Mouse (Mus musculus) CD4-positive helper T cell, adult 2 months (primary cell): ENCODE results near the gene Plcd4.
"Not testable (repeated sequence)": the region's sequence is repeated elsewhere in the genome, so short reads cannot be mapped to it uniquely, and the experiment has no call there.

ENCODE experiments used
- DNase-seq: peaks from one replicate; pipeline ENCODE4 v3.0.0-alpha.2; 2012; ENCODE audit warnings: low read depth, missing footprints, low spot score

Gene Plcd4

DNA sequence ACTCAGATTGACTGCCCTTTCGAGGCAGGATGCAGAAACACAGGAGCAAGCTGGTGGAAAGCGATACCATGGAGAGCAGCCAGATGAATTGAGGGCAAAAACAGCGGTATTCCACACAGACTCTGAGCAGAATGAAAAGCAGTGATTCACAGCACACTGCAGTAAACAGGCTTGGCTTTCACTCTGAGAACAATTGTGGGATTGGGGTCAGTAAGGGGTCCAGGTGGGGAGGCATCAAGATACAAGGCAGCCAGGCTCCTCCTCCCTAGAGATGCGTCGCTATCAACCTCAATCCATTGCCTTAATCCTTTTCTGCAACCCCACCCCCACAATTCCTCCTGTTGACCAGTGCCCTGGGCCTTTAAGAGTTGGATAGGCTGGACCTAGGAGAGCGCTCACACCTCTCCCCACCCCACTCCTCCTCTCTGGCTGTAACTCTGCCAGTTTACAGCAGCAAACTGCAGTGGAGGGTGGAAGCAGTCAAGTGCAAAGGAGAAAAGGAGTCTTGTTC is at the start of gene Plcd4:
Gene Plcd4 (plus strand): TSS at position 438 of the 511 bp plus-strand sequence.
- no peak for DNase-seq

DNA sequence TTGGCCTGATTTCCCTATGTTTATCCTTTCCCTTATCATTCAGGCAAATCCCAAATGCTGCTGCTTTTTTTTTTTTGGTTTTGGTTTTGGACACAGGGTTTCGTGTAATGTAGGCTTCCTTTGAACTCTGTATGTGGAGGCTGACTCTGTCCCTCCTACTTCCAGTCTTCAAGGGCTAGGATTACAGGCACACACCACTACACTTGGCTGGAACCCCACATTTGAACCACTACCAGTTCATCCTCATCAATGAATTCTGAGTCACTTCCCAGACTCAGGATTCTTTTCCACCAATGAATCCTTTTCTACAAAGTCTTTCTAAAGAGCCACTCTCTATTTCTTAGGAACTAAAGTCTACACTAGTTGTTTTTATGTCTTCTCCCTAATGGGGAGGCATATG is 41.6 kb upstream of the Plcd4 start:
- DNase-seq, result no peak

DNA sequence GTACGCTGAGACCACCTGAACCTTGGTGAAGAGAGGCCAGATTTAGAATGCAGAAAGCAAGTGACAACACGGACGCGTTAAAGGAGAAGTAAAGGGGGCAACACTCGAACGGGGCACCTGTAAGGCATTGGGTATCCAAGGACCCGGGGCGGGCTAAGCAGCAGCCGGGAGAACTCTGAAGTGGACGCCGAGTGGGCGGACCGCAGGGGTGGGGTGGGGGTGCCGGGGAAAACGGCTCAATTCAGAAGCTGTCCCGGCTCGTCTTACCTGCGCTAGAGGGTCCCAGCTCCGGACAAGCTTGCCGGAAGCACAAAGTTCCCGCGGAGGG is 37.3 kb upstream of the Plcd4 start:
- DNase-seq, result no peak

DNA sequence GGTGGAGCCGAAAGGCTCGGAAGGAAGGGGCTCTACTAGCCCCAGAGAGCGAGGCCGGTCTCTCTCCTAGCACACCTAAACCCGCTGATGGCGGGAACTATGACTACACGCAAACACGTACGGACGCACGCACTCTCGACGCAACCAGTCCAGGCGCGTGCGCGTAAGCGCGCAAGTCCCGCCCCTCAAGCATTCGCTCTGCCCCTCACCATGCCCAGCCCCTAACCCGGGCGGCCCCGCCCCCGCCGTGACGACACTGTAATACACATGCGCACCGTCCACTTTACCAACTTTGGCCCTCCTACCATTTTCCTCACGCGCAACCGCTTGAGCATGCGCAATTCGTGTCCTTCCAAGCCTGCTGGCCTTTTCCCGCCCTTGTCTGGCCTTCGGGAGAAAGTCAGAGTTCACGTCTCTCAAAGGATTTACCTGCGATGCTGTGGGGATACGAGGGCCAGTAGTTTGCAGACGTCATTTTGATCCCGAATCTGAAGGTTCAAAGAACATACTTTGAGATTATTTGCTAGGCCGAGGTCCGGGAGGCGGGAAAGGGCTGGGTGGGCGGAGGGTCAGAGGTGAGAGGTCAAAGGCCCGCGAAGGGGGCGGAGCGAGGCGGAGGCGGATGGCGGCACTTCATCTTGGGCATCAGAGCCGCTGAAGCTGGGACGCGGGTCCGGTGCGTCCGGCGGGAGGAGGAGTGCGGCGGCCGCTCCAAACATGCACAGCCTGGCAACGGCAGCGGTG is 36.8 kb upstream of the Plcd4 start, which contains the start of gene Cnot9:
Gene Cnot9 (plus strand): TSS at position 338 of the 744 bp plus-strand sequence.
- peak; percentile 99 for DNase-seq

GRCm38 (mm10) chr1:74506471-74506881 is 36.2 kb upstream of the Plcd4 start:
- DNase-seq, result no peak

GRCm38 (mm10) chr1:74507780-74508179 is 34.9 kb upstream of the Plcd4 start:
- no peak for DNase-seq

- no peak for DNase-seq
These were observed 31.4 kb upstream of the Plcd4 start for GRCm38 (mm10) chr1:74511306-74511705.

GRCm38 (mm10) chr1:74512999-74513398 is 29.7 kb upstream of the Plcd4 start:
- not testable (repeated sequence) for DNase-seq

GRCm38 (mm10) chr1:74519875-74520274 is 22.8 kb upstream of the Plcd4 start:
- no peak for DNase-seq

- no peak for DNase-seq
These were observed 17.9 kb upstream of the Plcd4 start for GRCm38 (mm10) chr1:74524746-74525145.

GRCm38 (mm10) chr1:74528589-74528988 is 14.1 kb upstream of the Plcd4 start:
- DNase-seq, result no peak

- no peak for DNase-seq
These were observed 4.0 kb upstream of the Plcd4 start for GRCm38 (mm10) chr1:74538650-74539049.

- no peak for DNase-seq
These were observed 1.5 kb downstream of the Plcd4 start, which contains the start of gene Usp37 for GRCm38 (mm10) chr1:74544184-74544583. Gene Usp37, minus strand, starts transcription at chr1:74544284.

DNA sequence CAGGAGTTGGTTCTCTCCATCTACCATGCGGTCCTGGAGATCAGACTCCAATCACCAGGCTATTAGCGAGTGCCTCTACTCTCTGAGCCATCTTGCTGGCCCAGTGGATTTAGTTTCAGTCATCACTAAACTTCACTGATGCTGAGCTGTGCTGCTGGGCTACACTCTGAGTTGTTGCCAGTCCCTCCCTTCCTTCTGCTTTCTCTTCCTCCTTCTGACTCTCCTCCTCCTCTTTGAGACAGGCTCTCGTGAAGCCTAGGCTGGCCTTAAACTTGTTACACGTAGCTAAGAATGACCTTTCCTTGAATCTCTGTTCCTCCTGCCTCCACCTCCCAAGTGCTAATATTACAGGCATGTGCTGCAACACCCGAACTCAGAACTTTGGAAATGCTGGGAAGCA is 16.4 kb downstream of the Plcd4 start:
- DNase-seq, result no peak

DNA sequence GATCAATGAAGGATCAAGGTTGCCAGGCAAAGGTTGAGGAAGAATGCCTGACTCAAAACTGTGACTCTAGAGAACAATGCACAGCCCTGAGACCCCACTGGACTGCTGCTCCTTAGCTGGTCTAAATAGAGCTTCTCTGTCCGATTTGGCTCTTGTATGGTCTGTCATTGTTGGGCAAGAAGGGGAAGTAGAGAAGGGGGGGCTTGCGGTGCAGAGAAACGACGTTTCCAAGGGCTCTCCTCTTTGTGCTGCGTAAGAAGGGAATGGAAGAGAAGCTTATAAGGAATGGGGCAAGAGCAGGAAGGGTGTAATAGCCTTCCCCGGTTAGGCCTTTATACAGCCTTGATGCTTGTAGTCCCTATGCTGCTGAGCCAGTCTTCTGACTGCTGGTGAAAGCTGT is 23.1 kb downstream of the Plcd4 start:
- no peak for DNase-seq

GRCm38 (mm10) chr1:74569739-74570719 is 27.3 kb downstream of the Plcd4 start:
- no peak for DNase-seq

- DNase-seq, result no peak
These were observed 39.9 kb downstream of the Plcd4 start for GRCm38 (mm10) chr1:74582621-74583020.

DNA sequence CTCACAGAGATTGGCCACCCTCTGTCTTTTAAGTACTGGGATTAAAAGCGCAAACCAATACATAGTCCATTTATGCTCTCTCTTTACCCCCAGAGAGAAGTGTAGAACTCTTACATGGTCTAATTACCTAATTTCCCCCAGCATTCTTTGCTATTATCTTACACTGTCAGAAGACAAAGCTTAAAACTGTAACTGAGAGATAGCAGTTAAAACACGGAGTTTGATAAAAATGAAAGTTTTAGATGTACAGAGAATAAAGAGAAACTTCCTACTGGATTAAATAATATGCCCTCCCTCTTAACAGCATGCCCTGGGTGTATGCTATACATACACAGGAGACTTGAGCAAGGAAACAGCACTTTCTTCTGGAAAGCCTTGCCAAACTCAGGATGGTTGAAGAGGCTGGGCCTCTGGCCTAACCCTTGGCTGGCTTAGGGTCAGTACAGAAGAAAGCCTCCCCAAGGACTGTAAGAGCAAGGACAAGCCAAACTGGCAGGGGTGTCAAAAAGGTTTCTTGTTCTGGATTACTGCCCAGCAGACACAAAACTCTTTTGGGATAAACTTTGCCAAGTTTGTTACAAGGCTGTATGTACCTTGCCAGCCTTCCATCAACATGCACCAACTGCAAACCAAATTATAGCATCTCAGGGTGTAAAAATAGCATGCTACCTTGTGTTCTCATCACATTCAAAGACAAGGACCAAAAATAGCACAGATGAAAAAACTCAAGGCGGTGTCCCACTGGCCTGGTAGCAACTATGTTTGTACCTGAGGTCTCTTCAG is 42.1 kb downstream of the Plcd4 start:
- no peak for DNase-seq

GRCm38 (mm10) chr1:74587233-74587772 is 44.6 kb downstream of the Plcd4 start:
- no peak for DNase-seq

- DNase-seq, result peak; percentile 98
These were observed 45.2 kb downstream of the Plcd4 start, which contains the start of the genes Zfp142 and Bcs1l for GRCm38 (mm10) chr1:74587773-74588445. Gene Zfp142, minus strand, starts transcription at chr1:74588246. Gene Bcs1l, plus strand, starts transcription at chr1:74588289.
